Mouse (Mus musculus) olfactory bulb, adult 2 months (tissue): Measurements from ENCODE around the gene Ttll5. TPM values are rescaled to one million over a fixed set of nuclear protein-coding genes. Genes with fewer than 3 reads are reported as not detected.

Source experiments
- H3K27ac ChIP-seq: fragments of 200-500 bp; 2 replicates; pipeline ENCODE4 v1.5.1; 2012; ENCODE audit warnings: low read depth, low read length; ENCODE audit not compliant: insufficient read depth
- H3K4me1 ChIP-seq: fragments of 200-500 bp; 2 replicates; pipeline ENCODE4 v1.6.1; 2012; ENCODE audit warnings: low read length; ENCODE audit not compliant: control insufficient read depth, insufficient read depth
- H3K4me3 ChIP-seq: fragments of 200-500 bp; 2 replicates; pipeline ENCODE4 v1.5.1; 2012; ENCODE audit warnings: mild to moderate bottlenecking, low read depth, low read length, moderate library complexity; ENCODE audit not compliant: insufficient read depth
- CTCF ChIP-seq: fragments of 200-500 bp; IDR thresholded peaks from 2 replicates; pipeline ENCODE4 v1.5.1; 2012; ENCODE audit warnings: low read depth, mild to moderate bottlenecking, low read length, moderate library complexity; ENCODE audit not compliant: insufficient read depth
- POLR2A ChIP-seq: fragments of 200-500 bp; IDR thresholded peaks from 2 replicates; pipeline ENCODE4 v1.6.1; 2012; ENCODE audit warnings: mild to moderate bottlenecking, low read depth, low read length, moderate library complexity; ENCODE audit not compliant: insufficient read depth
- WGBS: fragments of 180-500 bp; shearing (Covaris S2); methylation state at CpG from one replicate; pipeline ENCODE4 v1.1.7; 2018; 5-methylcytosine and 5-hydroxymethylcytosine counted together
- polyA plus RNA-seq: library from polyadenylated mRNA; stranded (reverse); fragments of >200 nt; gene quantifications from 2 replicates; pipeline ENCODE4 v1.2.4, GENCODE M21; 2012; ENCODE audit warnings: low replicate concordance; ENCODE audit not compliant: missing spikeins, insufficient read depth, insufficient read length

Gene Ttll5
- polyA plus RNA-seq, 1 experiment = not detected

- Histone ChIP-seq H3K4me1 (peaks cover 3% of the 10 kb centered on the region; the same call in 1 of the 2 replicates), H3K4me3 (no peak overlapping the region), H3K27ac (no peak overlapping the region)
- TF ChIP-seq CTCF (no peak), POLR2A (no peak)
- 95% methylated on average over 2 of the region's 2 CpGs for WGBS
Measured at GRCm38 (mm10) chr12:86055306-86055705, 230.8 kb downstream of the Ttll5 start.

- peaks cover 3% of the 10 kb centered on the region; the same call in 1 of the 2 replicates for H3K4me1 ChIP-seq
- WGBS = 71% methylated on average over 8 of the region's 8 CpGs
- no peak overlapping the region for H3K27ac ChIP-seq
- H3K4me3 ChIP-seq = no peak overlapping the region
- TF ChIP-seq CTCF (no peak), POLR2A (no peak)
Measured at GRCm38 (mm10) chr12:86056976-86057375, 232.5 kb downstream of the Ttll5 start.

GRCm38 (mm10) chr12:86057516-86057915 lies 233.1 kb downstream of the Ttll5 start:
- WGBS = 91% methylated on average over 8 of the region's 8 CpGs
- Histone ChIP-seq H3K4me3 (no peak overlapping the region), H3K4me1 (peaks cover 3% of the 10 kb centered on the region; the same call in 1 of the 2 replicates), H3K27ac (no peak overlapping the region)
- TF ChIP-seq POLR2A = no peak

GRCm38 (mm10) chr12:86059341-86059740 lies 234.9 kb downstream of the Ttll5 start:
- no peak for TF ChIP-seq POLR2A
- TF ChIP-seq CTCF = no peak
- 58% methylated on average over 6 of the region's 6 CpGs for WGBS
- H3K4me1 ChIP-seq = peaks cover 3% of the 10 kb centered on the region; the same call in 1 of the 2 replicates
- no peak overlapping the region for H3K27ac ChIP-seq
- no peak overlapping the region for H3K4me3 ChIP-seq

- H3K4me1 ChIP-seq = no peaks in the 10 kb centered on the region
- H3K4me3 ChIP-seq = no peak overlapping the region
- no peak overlapping the region for H3K27ac ChIP-seq
- TF ChIP-seq POLR2A (no peak), CTCF (no peak)
Measured at GRCm38 (mm10) chr12:86064796-86065195, 240.3 kb downstream of the Ttll5 start.

GRCm38 (mm10) chr12:86071432-86071831 lies 247.0 kb downstream of the Ttll5 start:
- TF ChIP-seq POLR2A (no peak), CTCF (no peak)
- H3K4me3 ChIP-seq = no peak overlapping the region
- H3K4me1 ChIP-seq = peaks cover 19% of the 10 kb centered on the region
- peak overlapping the region; percentile 61 for H3K27ac ChIP-seq
- 24% methylated on average over 6 of the region's 6 CpGs for WGBS

GRCm38 (mm10) chr12:86074681-86075080 lies 250.2 kb downstream of the Ttll5 start:
- 64% methylated on average over 12 of the region's 12 CpGs for whole genome bisulfite sequencing
- H3K27ac ChIP-seq = no peak overlapping the region

GRCm38 (mm10) chr12:86075358-86075757 lies 250.9 kb downstream of the Ttll5 start:
- peak overlapping the region; percentile 87 for H3K27ac ChIP-seq
- 69% methylated on average over 7 of the region's 7 CpGs for WGBS
- peaks cover 29% of the 10 kb centered on the region for H3K4me1 ChIP-seq
- TF ChIP-seq CTCF = no peak
- TF ChIP-seq POLR2A = no peak
- H3K4me3 ChIP-seq = peak overlapping the region; percentile 80

More at GRCm38 (mm10) chr12:86074681-86075080, 250.2 kb downstream of the Ttll5 start:
- no peak overlapping the region for H3K4me3 ChIP-seq
- TF ChIP-seq POLR2A (no peak), CTCF (no peak)
- peaks cover 29% of the 10 kb centered on the region for H3K4me1 ChIP-seq

GRCm38 (mm10) chr12:86076321-86076901 lies 252.0 kb downstream of the Ttll5 start:
- WGBS = 5% methylated on average over 13 of the region's 13 CpGs
- H3K4me3 ChIP-seq = peak overlapping the region; percentile 80

GRCm38 (mm10) chr12:86077322-86077721 lies 252.9 kb downstream of the Ttll5 start:
- whole genome bisulfite sequencing = 18% methylated on average over 8 of the region's 8 CpGs
- TF ChIP-seq POLR2A = no peak
- no peak for TF ChIP-seq CTCF
- H3K27ac ChIP-seq = peak overlapping the region; percentile 87

More at GRCm38 (mm10) chr12:86076321-86076901, 252.0 kb downstream of the Ttll5 start:
- no peak for TF ChIP-seq POLR2A
- peak; percentile 45; the same call in 1 of the 2 replicates for TF ChIP-seq CTCF
- Histone ChIP-seq H3K27ac (peak overlapping the region; percentile 87), H3K4me1 (peaks cover 27% of the 10 kb centered on the region)

More at GRCm38 (mm10) chr12:86077322-86077721, 252.9 kb downstream of the Ttll5 start:
- peaks cover 24% of the 10 kb centered on the region for H3K4me1 ChIP-seq
- peak overlapping the region; percentile 80 for H3K4me3 ChIP-seq
